Mouse (Mus musculus) lung, embryonic 16.5 days (tissue): ENCODE data around the gene Map3k21. TPM values are rescaled to one million over a fixed set of nuclear protein-coding genes. Genes with fewer than 3 reads are reported as not detected.

Experiments used
- ATAC-seq: fragments of 200-750 bp; cut with Nextera tagmentation; 2 replicates; pipeline ENCODE4 v1.8.0; 2017; ENCODE audit warnings: low read depth, mild to moderate bottlenecking, moderate library complexity
- H3K27ac ChIP-seq: fragments of 300-500 bp; sonication (generic); 2 replicates; pipeline ENCODE4 v1.5.1; 2014; ENCODE audit warnings: mild to moderate bottlenecking, control low read depth, low read length
- H3K27me3 ChIP-seq: fragments of 300-500 bp; sonication (generic); 2 replicates; pipeline ENCODE4 v1.6.1; 2014; ENCODE audit warnings: low read depth, low read length, mixed read lengths; ENCODE audit not compliant: control insufficient read depth, insufficient read depth
- H3K36me3 ChIP-seq: fragments of 300-500 bp; sonication (generic); 2 replicates; pipeline ENCODE4 v1.6.1; 2014; ENCODE audit warnings: low read length; ENCODE audit not compliant: control insufficient read depth, insufficient read depth
- H3K4me1 ChIP-seq: fragments of 300-500 bp; sonication (generic); replicated peaks from 2 replicates; pipeline ENCODE4 v1.6.1; 2014; ENCODE audit warnings: low read length, mixed read lengths; ENCODE audit not compliant: control insufficient read depth, insufficient read depth
- H3K4me2 ChIP-seq: fragments of 300-500 bp; sonication (generic); 2 replicates; pipeline ENCODE4 v1.6.1; 2014; ENCODE audit warnings: low read depth, low read length, control low read depth
- H3K4me3 ChIP-seq: fragments of 300-500 bp; sonication (generic); 2 replicates; pipeline ENCODE4 v1.5.1; 2014; ENCODE audit warnings: mild to moderate bottlenecking, low read length, control low read depth
- H3K9ac ChIP-seq: fragments of 300-500 bp; sonication (generic); 2 replicates; pipeline ENCODE4 v1.6.1; 2014; ENCODE audit warnings: low read length, control low read depth
- H3K9me3 ChIP-seq: fragments of 300-500 bp; sonication (generic); 2 replicates; pipeline ENCODE4 v1.6.1; 2016; ENCODE audit warnings: low read length; ENCODE audit not compliant: control insufficient read depth
- WGBS: fragments of 180-500 bp; shearing (Covaris S2); extraction: QIAGEN DNeasy Blood & Tissue Kit; methylation state at CpG from one replicate; pipeline ENCODE4 v1.1.7; 2014; 5-methylcytosine and 5-hydroxymethylcytosine counted together
- polyA plus RNA-seq: library from polyadenylated mRNA; unstranded; fragments of >200 nt; fragmentation: Nextera tagmentation; extraction: Ambion mirVana; gene quantifications from 2 replicates; pipeline ENCODE4 v1.2.1, GENCODE M21; 2015

Gene Map3k21
- polyA plus RNA-seq, result 2.2 TPM in 2 replicates

- peak within 1 kb of the TSS; percentile 93 for H3K4me2 ChIP-seq
- ATAC-seq, result peak; percentile 48
- peaks cover 2% of the 10 kb centered on the region; the same call in 1 of the 2 replicates for H3K9me3 ChIP-seq
- H3K27ac ChIP-seq, result peak within 1 kb of the TSS; percentile 71
- H3K36me3 ChIP-seq, result no peaks in the 10 kb centered on the region
- H3K4me1 ChIP-seq, result peaks cover 13% of the 10 kb centered on the region; the same call in 1 of the 2 replicates
- H3K4me3 ChIP-seq, result peak within 1 kb of the TSS; percentile 64
- peak within 1 kb of the TSS; percentile 69 for H3K9ac ChIP-seq
- H3K27me3 ChIP-seq, result peaks cover 47% of the 10 kb centered on the region
- whole genome bisulfite sequencing, result 0% methylated on average over 87 of the region's 93 CpGs
These were observed at the start of gene Map3k21 for GRCm38 (mm10) chr8:125910365-125911228. Map3k21 (plus strand) TSS chr8:125910450.

- Histone ChIP-seq H3K27ac (no peak overlapping the region), H3K4me3 (no peak overlapping the region), H3K27me3 (peaks cover 2% of the 10 kb centered on the region; the same call in 1 of the 2 replicates), H3K9me3 (no peaks in the 10 kb centered on the region), H3K36me3 (no peaks in the 10 kb centered on the region), H3K4me1 (peaks cover 5% of the 10 kb centered on the region), H3K4me2 (no peak overlapping the region), H3K9ac (no peak overlapping the region)
- WGBS, result 60% methylated on average over 12 of the region's 12 CpGs
- ATAC-seq, result no peak
These were observed 44.1 kb upstream of the Map3k21 start for GRCm38 (mm10) chr8:125866125-125866524.

GRCm38 (mm10) chr8:125868552-125868951 lies 41.7 kb upstream of the Map3k21 start:
- no peak overlapping the region for H3K27ac ChIP-seq
- H3K4me3 ChIP-seq, result no peak overlapping the region
- no peaks in the 10 kb centered on the region for H3K9me3 ChIP-seq
- H3K9ac ChIP-seq, result no peak overlapping the region
- no peaks in the 10 kb centered on the region for H3K36me3 ChIP-seq
- no peaks in the 10 kb centered on the region for H3K27me3 ChIP-seq
- no peak for ATAC-seq
- peaks cover 15% of the 10 kb centered on the region for H3K4me1 ChIP-seq
- 43% methylated on average over 7 of the region's 7 CpGs for WGBS
- H3K4me2 ChIP-seq, result no peak overlapping the region

GRCm38 (mm10) chr8:125869739-125870138 lies 40.5 kb upstream of the Map3k21 start:
- no peaks in the 10 kb centered on the region for H3K36me3 ChIP-seq
- H3K27ac ChIP-seq, result no peak overlapping the region
- H3K4me3 ChIP-seq, result no peak overlapping the region
- H3K4me2 ChIP-seq, result no peak overlapping the region
- H3K4me1 ChIP-seq, result peaks cover 15% of the 10 kb centered on the region
- H3K9ac ChIP-seq, result no peak overlapping the region
- 80% methylated on average over 3 of the region's 3 CpGs for WGBS
- no peaks in the 10 kb centered on the region for H3K9me3 ChIP-seq
- no peak for ATAC-seq
- H3K27me3 ChIP-seq, result no peaks in the 10 kb centered on the region

GRCm38 (mm10) chr8:125870179-125870702 lies 40.0 kb upstream of the Map3k21 start:
- Histone ChIP-seq H3K4me2 (no peak overlapping the region), H3K27ac (no peak overlapping the region), H3K36me3 (no peaks in the 10 kb centered on the region), H3K4me3 (no peak overlapping the region), H3K27me3 (no peaks in the 10 kb centered on the region), H3K9me3 (no peaks in the 10 kb centered on the region), H3K9ac (no peak overlapping the region), H3K4me1 (peaks cover 15% of the 10 kb centered on the region)
- WGBS, result 18% methylated on average over 6 of the region's 6 CpGs
- ATAC-seq, result no peak

GRCm38 (mm10) chr8:125870821-125871321 lies 39.4 kb upstream of the Map3k21 start:
- H3K36me3 ChIP-seq, result no peaks in the 10 kb centered on the region
- WGBS, result 0% methylated on average over 7 of the region's 7 CpGs
- peak overlapping the region; percentile 41; the same call in 1 of the 2 replicates for H3K9ac ChIP-seq
- peaks cover 15% of the 10 kb centered on the region for H3K4me1 ChIP-seq
- peak; percentile 67 for ATAC-seq
- no peaks in the 10 kb centered on the region for H3K9me3 ChIP-seq
- H3K27ac ChIP-seq, result no peak overlapping the region
- no peaks in the 10 kb centered on the region for H3K27me3 ChIP-seq
- no peak overlapping the region for H3K4me3 ChIP-seq
- H3K4me2 ChIP-seq, result peak overlapping the region; percentile 34; the same call in 1 of the 2 replicates

GRCm38 (mm10) chr8:125872501-125873249 lies 37.6 kb upstream of the Map3k21 start:
- H3K9me3 ChIP-seq, result no peaks in the 10 kb centered on the region
- H3K9ac ChIP-seq, result no peak overlapping the region
- no peak overlapping the region for H3K4me3 ChIP-seq
- no peaks in the 10 kb centered on the region for H3K36me3 ChIP-seq
- peak; percentile 24; the same call in 1 of the 2 replicates for ATAC-seq
- no peaks in the 10 kb centered on the region for H3K27me3 ChIP-seq
- peak overlapping the region; percentile 62; the same call in 1 of the 2 replicates for H3K27ac ChIP-seq
- no peak overlapping the region for H3K4me2 ChIP-seq
- 46% methylated on average over 9 of the region's 9 CpGs for WGBS
- H3K4me1 ChIP-seq, result peaks cover 15% of the 10 kb centered on the region

GRCm38 (mm10) chr8:125873250-125873534 lies 37.1 kb upstream of the Map3k21 start:
- H3K4me1 ChIP-seq, result peaks cover 15% of the 10 kb centered on the region
- peak overlapping the region; percentile 62; the same call in 1 of the 2 replicates for H3K27ac ChIP-seq
- ATAC-seq, result peak; percentile 62
- H3K4me3 ChIP-seq, result no peak overlapping the region
- no peaks in the 10 kb centered on the region for H3K9me3 ChIP-seq
- no peak overlapping the region for H3K4me2 ChIP-seq
- no peaks in the 10 kb centered on the region for H3K27me3 ChIP-seq
- WGBS, result 38% methylated on average over 2 of the region's 2 CpGs
- H3K9ac ChIP-seq, result no peak overlapping the region
- H3K36me3 ChIP-seq, result no peaks in the 10 kb centered on the region

- no peaks in the 10 kb centered on the region; the same call in 1 of the 2 replicates for H3K4me1 ChIP-seq
- WGBS, result 52% methylated on average over 4 of the region's 4 CpGs
- ATAC-seq, result peak; percentile 87
- no peaks in the 10 kb centered on the region for H3K27me3 ChIP-seq
- H3K9me3 ChIP-seq, result 0 out of 2 replicates have a peak, but pooled peaks cover 2% of the 10 kb centered on the region
- H3K4me3 ChIP-seq, result no peak overlapping the region
- no peak overlapping the region for H3K27ac ChIP-seq
- no peak overlapping the region for H3K4me2 ChIP-seq
- H3K36me3 ChIP-seq, result no peaks in the 10 kb centered on the region
- H3K9ac ChIP-seq, result no peak overlapping the region
These were observed 29.8 kb upstream of the Map3k21 start for GRCm38 (mm10) chr8:125880447-125880846.
